Comparison of ENCODE assay signal across 9 mouse cellular contexts in genomic region chr5:148741267-148742004, GRCm38 (mm10).
DNase-seq lines count a peak whose midpoint lies in the region; ATAC-seq lines count a peak whose summit lies in the region.
"Had no signal": no experiment of that assay in that cellular context is flagged by ENCODE, and none has a peak within 500 bp of the region (broad histone marks: within the 10 kb centered on the region; RNA-seq: fewer than 3 reads in every experiment).

No protein-coding gene starts in this region.

- peak overlapping the region; percentile 5; the same call in 1 of the 2 replicates for H3K4me2 ChIP-seq in heart, embryonic 14.5 days (ENCODE audit: low read length)
- no peak overlapping the region for H3K4me2 ChIP-seq in midbrain, embryonic 15.5 days
- no peak overlapping the region for H3K4me2 ChIP-seq in hindbrain, embryonic 11.5 days (replicated peaks; ENCODE audit: low read depth, low read length)
- H3K4me2 ChIP-seq: limb, embryonic 15.5 days had no signal

- 86% methylated on average over 19 of the region's 19 CpGs for WGBS in heart, embryonic 14.5 days
- WGBS in midbrain, embryonic 15.5 days: 91% methylated on average over 19 of the region's 19 CpGs
- WGBS in hindbrain, embryonic 11.5 days: 91% methylated on average over 19 of the region's 19 CpGs

- H3K36me3 ChIP-seq in heart, embryonic 14.5 days (ENCODE audit: control insufficient read depth, insufficient read depth, low read length): no peaks in the 10 kb centered on the region
- H3K36me3 ChIP-seq in midbrain, embryonic 15.5 days (replicated peaks): no peaks in the 10 kb centered on the region
- no peaks in the 10 kb centered on the region for H3K36me3 ChIP-seq in hindbrain, embryonic 11.5 days (ENCODE audit: control insufficient read depth, insufficient read depth, low read length)
- H3K36me3 ChIP-seq: limb, embryonic 15.5 days had no signal

- no peak for ATAC-seq in heart, embryonic 14.5 days (ENCODE audit: insufficient number of reproducible peaks, insufficient read depth, low FRiP score, low read depth)
- ATAC-seq in midbrain, embryonic 15.5 days (replicated peaks): no peak
- ATAC-seq in hindbrain, embryonic 11.5 days (ENCODE audit: low FRiP score): no peak

- no peaks in the 10 kb centered on the region for H3K27me3 ChIP-seq in heart, embryonic 14.5 days (ENCODE audit: control insufficient read depth, insufficient read depth, low read length)
- no peaks in the 10 kb centered on the region for H3K27me3 ChIP-seq in midbrain, embryonic 15.5 days (replicated peaks)
- no peaks in the 10 kb centered on the region for H3K27me3 ChIP-seq in hindbrain, embryonic 11.5 days (ENCODE audit: control insufficient read depth, insufficient read depth, low read length)
- H3K27me3 ChIP-seq: limb, embryonic 15.5 days had no signal

- H3K9ac ChIP-seq in heart, embryonic 14.5 days (ENCODE audit: low read length): peak overlapping the region; percentile 16; the same call in 1 of the 2 replicates
- no peak overlapping the region for H3K9ac ChIP-seq in midbrain, embryonic 15.5 days
- H3K9ac ChIP-seq in hindbrain, embryonic 11.5 days (ENCODE audit: low read depth, low read length): no peak overlapping the region
- H3K9ac ChIP-seq: limb, embryonic 15.5 days had no signal

- H3K4me1 ChIP-seq in heart, embryonic 14.5 days (ENCODE audit: control insufficient read depth in 2 of 2, insufficient read depth in 2 of 2, low read length in 2 of 2): peaks cover 3 to 16% of the 10 kb centered on the region in 2 experiments
- no peaks in the 10 kb centered on the region; the same call in 1 of the 2 replicates for H3K4me1 ChIP-seq in midbrain, embryonic 15.5 days
- no peaks in the 10 kb centered on the region for H3K4me1 ChIP-seq in hindbrain, embryonic 11.5 days (replicated peaks; ENCODE audit: control insufficient read depth, insufficient read depth, low read length)

- DNase-seq in thymus, postnatal 0 days (ENCODE audit: low spot score): peak; percentile 5
- DNase-seq in thymus, postnatal 14 days: no peak
- peak; percentile 76 for DNase-seq in lung, postnatal 10 days
- DNase-seq in hindbrain, embryonic 11.5 days (ENCODE audit: low spot score): no peak
- no peak for DNase-seq in gastrocnemius, postnatal 4 days (ENCODE audit: low spot score in 2 of 2)
- DNase-seq: thymus, postnatal 25 days had no signal

- peak overlapping the region; percentile 20 to 49; a peak in 3 of 4 replicates for H3K27ac ChIP-seq in heart, embryonic 14.5 days (replicated peaks in 1 of 2; ENCODE audit: control insufficient read depth in 1 of 2, insufficient read depth in 1 of 2, low read depth in 2 of 2, low read length in 2 of 2)
- H3K27ac ChIP-seq in midbrain, embryonic 15.5 days: no peak overlapping the region
- no peak overlapping the region for H3K27ac ChIP-seq in hindbrain, embryonic 11.5 days (ENCODE audit: low read depth, low read length)
- H3K27ac ChIP-seq: limb, embryonic 15.5 days had no signal

- no peak overlapping the region for H3K4me3 ChIP-seq in heart, embryonic 14.5 days (ENCODE audit: control insufficient read depth in 1 of 2, insufficient read depth in 1 of 2, low read depth in 1 of 2, low read length in 2 of 2)
- H3K4me3 ChIP-seq in midbrain, embryonic 15.5 days: no peak overlapping the region
- H3K4me3 ChIP-seq in hindbrain, embryonic 11.5 days (ENCODE audit: low read depth, low read length): no peak overlapping the region
- H3K4me3 ChIP-seq: limb, embryonic 15.5 days had no signal

- no peaks in the 10 kb centered on the region for H3K9me3 ChIP-seq in heart, embryonic 14.5 days (ENCODE audit: control insufficient read depth, low read length)
- H3K9me3 ChIP-seq in midbrain, embryonic 15.5 days: no peaks in the 10 kb centered on the region
- no peaks in the 10 kb centered on the region for H3K9me3 ChIP-seq in hindbrain, embryonic 11.5 days (ENCODE audit: control insufficient read depth, low read length)
- H3K9me3 ChIP-seq: limb, embryonic 15.5 days had no signal

Comparison
In these comparisons a context has a peak if more than half of its experiments do, and no peak if none do; other contexts are left out.
1. DNase-seq: peak in thymus, postnatal 0 days (single experiment) and lung, postnatal 10 days (single experiment); none in thymus, postnatal 14 days (single experiment), hindbrain, embryonic 11.5 days (single experiment) and gastrocnemius, postnatal 4 days (0 of 2).
2. H3K27ac ChIP-seq: peak in heart, embryonic 14.5 days (2 of 2); none in midbrain, embryonic 15.5 days (single experiment) and hindbrain, embryonic 11.5 days (single experiment).